In the genomic region with DNA sequence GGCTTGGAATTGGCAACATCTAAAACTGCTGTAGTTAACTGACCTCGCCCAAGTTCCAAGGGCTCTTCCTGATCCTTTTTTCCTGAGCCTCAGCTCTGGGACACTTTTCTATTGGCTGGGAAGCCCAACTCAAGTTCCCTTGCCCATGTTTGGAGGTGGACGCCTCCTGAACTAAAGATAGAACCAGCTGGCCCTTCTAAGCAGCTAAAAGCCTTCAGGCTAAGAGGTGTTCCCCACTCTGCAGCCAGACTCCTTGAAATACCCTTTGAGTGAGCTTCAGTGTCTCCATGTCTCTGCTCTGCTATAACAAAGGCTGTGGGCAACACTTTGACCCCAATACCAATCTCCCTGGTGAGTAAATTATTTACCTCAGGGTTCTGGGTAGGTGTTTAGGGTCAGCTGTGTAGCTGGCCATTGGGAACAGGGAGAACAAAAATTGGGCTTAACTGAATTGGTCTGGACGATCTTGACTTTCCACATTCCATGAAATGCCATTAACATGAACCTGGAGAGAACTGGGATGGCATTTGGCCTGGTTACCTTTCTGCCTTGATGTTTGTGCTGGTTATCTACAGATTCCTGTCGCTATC, we compare ENCODE assay signal across 12 mouse cellular contexts. TPM values are rescaled to one million over a fixed set of nuclear protein-coding genes. Genes with fewer than 3 reads are reported as not detected.
DNase-seq lines count a peak whose midpoint lies in the region; ATAC-seq and TF ChIP-seq lines count a peak whose summit lies in the region.
"Had no signal": no experiment of that assay in that cellular context is flagged by ENCODE, and none has a peak within 500 bp of the region (broad histone marks: within the 10 kb centered on the region; RNA-seq: fewer than 3 reads in every experiment).

A gene (plus strand): TSS at position 203 of the 590 bp plus-strand sequence.

- H3K4me1 ChIP-seq in limb, embryonic 12.5 days (replicated peaks): no peaks in the 10 kb centered on the region
- H3K4me1 ChIP-seq in limb, embryonic 10.5 days: no peaks in the 10 kb centered on the region
- no peaks in the 10 kb centered on the region for H3K4me1 ChIP-seq in heart, adult 2 months (ENCODE audit: control insufficient read depth, insufficient read depth, low read length)
- H3K4me1 ChIP-seq in forebrain, postnatal 0 days (ENCODE audit: insufficient read depth): no peaks in the 10 kb centered on the region
- H3K4me1 ChIP-seq in midbrain, embryonic 10.5 days: no peaks in the 10 kb centered on the region
- H3K4me1 ChIP-seq: hindbrain, embryonic 15.5 days; liver, embryonic 13.5 days had no signal

- ATAC-seq in limb, embryonic 12.5 days (ENCODE audit: insufficient number of reproducible peaks, insufficient read depth, low FRiP score, low TSS enrichment, low read depth): no peak
- no peak for ATAC-seq in frontal cortex, adult (ENCODE audit: low TSS enrichment)
- no peak for ATAC-seq in forebrain, postnatal 0 days

- no peaks in the 10 kb centered on the region for H3K79me2 ChIP-seq in heart, adult 2 months (replicated peaks; ENCODE audit: control insufficient read depth, insufficient read depth, low read length)
- peaks cover 5% of the 10 kb centered on the region for H3K79me2 ChIP-seq in myocyte (ENCODE audit: control insufficient read depth, insufficient read depth)

- no peak for TF ChIP-seq EP300 in heart, adult 2 months (IDR thresholded peaks at IDR 0.05; ENCODE audit: insufficient read depth, low read depth, low read length)

- H3K27me3 ChIP-seq in limb, embryonic 12.5 days: peaks cover 19% of the 10 kb centered on the region
- H3K27me3 ChIP-seq in limb, embryonic 10.5 days (ENCODE audit: low read depth, poor library complexity, severe bottlenecking): peaks cover 83% of the 10 kb centered on the region
- no peaks in the 10 kb centered on the region for H3K27me3 ChIP-seq in heart, adult 2 months (ENCODE audit: control insufficient read depth, insufficient read depth, low read length)
- H3K27me3 ChIP-seq in myocyte (ENCODE audit: control insufficient read depth, insufficient read depth, insufficient read length): no peaks in the 10 kb centered on the region
- no peaks in the 10 kb centered on the region for H3K27me3 ChIP-seq in forebrain, postnatal 0 days (ENCODE audit: insufficient read depth, low read length)
- peaks cover 46% of the 10 kb centered on the region for H3K27me3 ChIP-seq in midbrain, embryonic 10.5 days (ENCODE audit: low read depth, poor library complexity, severe bottlenecking)
- H3K27me3 ChIP-seq: hindbrain, embryonic 15.5 days; liver, embryonic 13.5 days had no signal

- peaks cover 73% of the 10 kb centered on the region for H3K36me3 ChIP-seq in limb, embryonic 12.5 days
- H3K36me3 ChIP-seq in limb, embryonic 10.5 days: peaks cover 94% of the 10 kb centered on the region
- H3K36me3 ChIP-seq in heart, adult 2 months (ENCODE audit: control insufficient read depth, insufficient read depth, low read length): peaks cover 2% of the 10 kb centered on the region
- peaks cover 32% of the 10 kb centered on the region for H3K36me3 ChIP-seq in myocyte (ENCODE audit: control insufficient read depth, insufficient read depth)
- H3K36me3 ChIP-seq in forebrain, postnatal 0 days (ENCODE audit: insufficient read depth): peaks cover 16% of the 10 kb centered on the region
- peaks cover 95% of the 10 kb centered on the region for H3K36me3 ChIP-seq in midbrain, embryonic 10.5 days

- 73% methylated on average over 4 of the region's 4 CpGs for WGBS in limb, embryonic 12.5 days
- 85% methylated on average over 4 of the region's 4 CpGs for WGBS in limb, embryonic 10.5 days
- 47% methylated on average over 4 of the region's 4 CpGs for WGBS in heart, adult 2 months
- 76% methylated on average over 4 of the region's 4 CpGs for WGBS in forebrain, postnatal 0 days
- WGBS in midbrain, embryonic 10.5 days: 71% methylated on average over 4 of the region's 4 CpGs

- H3K9me3 ChIP-seq in limb, embryonic 12.5 days: no peaks in the 10 kb centered on the region
- H3K9me3 ChIP-seq in limb, embryonic 10.5 days (replicated peaks): no peaks in the 10 kb centered on the region
- no peaks in the 10 kb centered on the region for H3K9me3 ChIP-seq in forebrain, postnatal 0 days (ENCODE audit: low read length)
- H3K9me3 ChIP-seq in midbrain, embryonic 10.5 days (replicated peaks): no peaks in the 10 kb centered on the region
- H3K9me3 ChIP-seq: hindbrain, embryonic 15.5 days; liver, embryonic 13.5 days had no signal

- TF ChIP-seq POLR2A in heart, adult 2 months (IDR thresholded peaks at IDR 0.05; ENCODE audit: insufficient read depth, low read depth, low read length): peak; percentile 59
- peak; percentile 19 for TF ChIP-seq POLR2A in myocyte (IDR thresholded peaks at IDR 0.05; ENCODE audit: insufficient read length, low read depth)

- no peak for TF ChIP-seq CTCF in heart, adult 2 months (IDR thresholded peaks at IDR 0.05)
- no peak for TF ChIP-seq CTCF in forebrain, postnatal 0 days (IDR thresholded peaks at IDR 0.05; ENCODE audit: low read depth)

- no peak within 1 kb of the TSS for H3K9ac ChIP-seq in limb, embryonic 12.5 days (replicated peaks)
- peak within 1 kb of the TSS; percentile 59 for H3K9ac ChIP-seq in heart, adult 2 months (ENCODE audit: low read depth, low read length)
- no peak within 1 kb of the TSS for H3K9ac ChIP-seq in forebrain, postnatal 0 days
- H3K9ac ChIP-seq: hindbrain, embryonic 15.5 days; liver, embryonic 13.5 days had no signal

- DNase-seq in limb, embryonic 10.5 days (ENCODE audit: low spot score): no peak
- peak; percentile 22 to 50 for DNase-seq in heart, adult 2 months
- peak; percentile 46 for DNase-seq in heart, postnatal 4 days
- no peak for DNase-seq in forebrain, postnatal 0 days
- DNase-seq in midbrain, embryonic 10.5 days (ENCODE audit: low spot score): no peak
- DNase-seq: B cell, adult 2 months; liver, embryonic 13.5 days; midbrain, embryonic 14.5 days had no signal

- H3K4me2 ChIP-seq in limb, embryonic 12.5 days: no peak within 1 kb of the TSS
- peak within 1 kb of the TSS; percentile 59 for H3K4me2 ChIP-seq in myocyte (ENCODE audit: low read depth)
- H3K4me2 ChIP-seq in forebrain, postnatal 0 days (ENCODE audit: low read depth): no peak within 1 kb of the TSS
- H3K4me2 ChIP-seq: hindbrain, embryonic 15.5 days; liver, embryonic 13.5 days had no signal

- H3K27ac ChIP-seq in limb, embryonic 12.5 days: no peak within 1 kb of the TSS
- no peak within 1 kb of the TSS for H3K27ac ChIP-seq in limb, embryonic 10.5 days
- peak within 1 kb of the TSS; percentile 78 for H3K27ac ChIP-seq in heart, adult 2 months
- H3K27ac ChIP-seq in forebrain, postnatal 0 days (ENCODE audit: low read depth, low read length): no peak within 1 kb of the TSS
- H3K27ac ChIP-seq in midbrain, embryonic 10.5 days (replicated peaks): no peak within 1 kb of the TSS
- H3K27ac ChIP-seq: hindbrain, embryonic 15.5 days; liver, embryonic 13.5 days had no signal

- no peak within 1 kb of the TSS for H3K4me3 ChIP-seq in limb, embryonic 12.5 days (replicated peaks)
- no peak within 1 kb of the TSS for H3K4me3 ChIP-seq in limb, embryonic 10.5 days
- peak within 1 kb of the TSS; percentile 13 for H3K4me3 ChIP-seq in heart, adult 2 months
- H3K4me3 ChIP-seq in myocyte: peak within 1 kb of the TSS; percentile 20
- H3K4me3 ChIP-seq in forebrain, postnatal 0 days (ENCODE audit: low read depth, low read length): no peak within 1 kb of the TSS
- H3K4me3 ChIP-seq in midbrain, embryonic 10.5 days: no peak within 1 kb of the TSS
- H3K4me3 ChIP-seq: hindbrain, embryonic 15.5 days; liver, embryonic 13.5 days had no signal

- intact Hi-C loops in heart, adult 2 months (cut with DNase I): no loop called here

- H3ac ChIP-seq in myocyte (ENCODE audit: control insufficient read depth, insufficient read length): no peak within 1 kb of the TSS

TF ChIP-seq in myocyte, 11 proteins besides CTCF, POLR2A, EP300 and RAD21:
- peak; percentile 50 for TF ChIP-seq SRF (IDR thresholded peaks at IDR 0.05; ENCODE audit: control insufficient read depth, insufficient read length, low read depth)
- peak; percentile 10 for TF ChIP-seq POLR2AphosphoS2 (IDR thresholded peaks at IDR 0.05; ENCODE audit: insufficient read length, low read depth)
- no peak for TF ChIP-seq MYOG (IDR thresholded peaks at IDR 0.05; ENCODE audit: control insufficient read depth in 1 of 3, insufficient read depth in 1 of 3, insufficient read length in 2 of 3, low read depth in 2 of 3)

RNA-seq across cellular contexts. Expression of the gene that starts here (rescaled TPM):
- polyA plus RNA-seq in limb, embryonic 12.5 days (2016; fragmentation: Nextera tagmentation; extraction: Ambion mirVana): 12.8 and 14.2 TPM in 2 replicates
- 2.2 and 2.9 TPM in 2 replicates for polyA plus RNA-seq in limb, embryonic 10.5 days (2016; fragmentation: Nextera tagmentation; extraction: Ambion mirVana)
- total RNA-seq in heart, adult 2 months (2021): 100 to 1,000 TPM; 157 to 183 TPM
- 194 and 335 TPM in 2 replicates for polyA plus RNA-seq in heart, adult 2 months (2012; rRNA removed)
- 100 to 1,000 TPM; 157 to 185 TPM for total RNA-seq in heart, postnatal 4 days (2021)
- 114 TPM for polyA plus RNA-seq in myocyte (2012; fragmentation: generic; extraction: Trizol)
- 0.86 and 4.2 TPM in 2 replicates for total RNA-seq in forebrain, postnatal 0 days (2014; rRNA removed)
- polyA plus RNA-seq in forebrain, postnatal 0 days (2015; fragmentation: Nextera tagmentation; extraction: Ambion mirVana): 0.61 and 0.75 TPM in 2 replicates
- 2.3 and 2.7 TPM in 2 replicates for polyA plus RNA-seq in midbrain, embryonic 10.5 days (2016; fragmentation: Nextera tagmentation; extraction: Ambion mirVana)

Comparison
In these comparisons a context has a peak if more than half of its experiments do, and no peak if none do; other contexts are left out.
1. RNA of the gene that starts here (total RNA-seq): 157 to 185 TPM in heart, postnatal 4 days and 157 to 183 TPM in heart, adult 2 months; 0.86 to 4.2 TPM in forebrain, postnatal 0 days; every median in the first group is over 10 times any median in the second.
2. H3K4me3 ChIP-seq: peak in heart, adult 2 months (single experiment) and myocyte (single experiment); none in limb, embryonic 12.5 days (single experiment), limb, embryonic 10.5 days (single experiment), forebrain, postnatal 0 days (single experiment) and midbrain, embryonic 10.5 days (single experiment).
3. DNase-seq: peak in heart, adult 2 months (2 of 2) and heart, postnatal 4 days (single experiment); none in limb, embryonic 10.5 days (single experiment), forebrain, postnatal 0 days (single experiment) and midbrain, embryonic 10.5 days (single experiment).